Mouse (Mus musculus): ENCODE data around the gene Fam129b. TPM values are rescaled to one million over a fixed set of nuclear protein-coding genes. Genes with fewer than 3 reads are reported as not detected.

The Fam129b gene
- total and polyA plus RNA-seq, 2 experiments from 2014 or later: 23.5 to 52.7 TPM

DNA sequence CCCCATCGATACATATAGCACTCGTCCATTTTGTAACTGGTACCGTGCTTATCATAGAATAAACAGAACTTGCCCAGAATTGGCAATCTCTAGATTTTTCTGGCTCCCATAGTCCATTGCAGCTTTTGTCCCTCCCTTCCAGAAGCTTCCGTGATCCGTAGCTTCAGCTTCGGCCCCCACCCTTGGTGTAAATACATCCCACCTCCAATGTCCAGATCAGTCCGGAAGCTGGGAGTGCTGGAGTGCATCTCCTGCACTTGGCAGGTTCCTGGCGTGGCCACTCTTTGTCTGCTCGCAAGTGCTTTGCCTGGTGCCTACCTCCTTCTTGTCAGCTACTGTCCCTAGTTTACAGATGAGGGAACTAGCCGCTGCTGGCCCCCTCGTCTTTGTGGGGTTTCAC lies 32.9 kb downstream of the Fam129b start:
- Histone ChIP-seq H3K4me2 (ENCODE audit: low read depth, low read length) (no peak overlapping the region), H3K9me3 (ENCODE audit: low read length) (no peaks in the 10 kb centered on the region), H3K9ac (replicated peaks; ENCODE audit: low read length) (0 out of 2 replicates have a peak overlapping the region, but pooled peaks have one; percentile 10), H3K27ac (peak overlapping the region; percentile 71), H3K4me3 (ENCODE audit: low read length) (no peak overlapping the region), H3K27me3 (ENCODE audit: insufficient read depth, low read length) (no peaks in the 10 kb centered on the region), H3K4me1 (ENCODE audit: insufficient read depth, low read length) (peaks cover 12% of the 10 kb centered on the region), H3K36me3 (ENCODE audit: insufficient read depth, low read length) (peaks cover 15% of the 10 kb centered on the region)
- DNase-seq (ENCODE audit: low spot score): peak; percentile 20
- WGBS: 21% methylated on average over 11 of the region's 11 CpGs
- TF ChIP-seq CTCF (IDR thresholded peaks at IDR 0.05; ENCODE audit: low read depth): no peak
- no peak for ATAC-seq

DNA sequence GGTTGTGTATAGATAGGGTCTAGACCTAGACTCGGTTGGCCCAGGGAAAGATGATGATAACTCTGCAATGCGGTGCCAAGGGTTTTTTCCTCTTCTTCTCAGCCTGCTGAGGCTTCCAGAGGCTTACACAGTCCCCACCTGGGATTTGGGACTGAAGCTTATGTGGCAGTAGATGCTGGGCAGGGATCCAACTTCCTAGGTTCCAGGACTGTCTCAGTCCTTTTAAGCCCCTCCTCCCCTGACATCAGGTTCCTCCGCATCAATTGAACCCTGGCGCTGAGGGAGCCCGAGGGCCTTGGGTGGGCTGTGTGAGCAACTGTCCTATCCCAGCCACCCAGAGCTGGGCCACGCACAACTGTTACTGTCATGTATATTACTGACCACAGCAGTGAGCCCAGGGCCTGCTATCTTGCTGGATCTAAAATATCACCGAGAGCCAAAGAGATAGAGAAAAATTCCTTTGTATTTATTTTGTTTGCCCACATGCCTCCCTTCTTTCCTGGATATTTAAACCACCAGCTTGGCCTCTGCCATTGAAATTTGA lies 35.8 kb downstream of the Fam129b start:
- no peak for TF ChIP-seq CTCF (IDR thresholded peaks at IDR 0.05; ENCODE audit: low read depth)
- Histone ChIP-seq H3K9me3 (ENCODE audit: low read length) (no peaks in the 10 kb centered on the region), H3K27me3 (ENCODE audit: insufficient read depth, low read length) (no peaks in the 10 kb centered on the region), H3K9ac (replicated peaks; ENCODE audit: low read length) (no peak overlapping the region), H3K4me2 (ENCODE audit: low read depth, low read length) (no peak overlapping the region), H3K4me3 (ENCODE audit: low read length) (no peak overlapping the region), H3K4me1 (ENCODE audit: insufficient read depth, low read length) (peaks cover 12% of the 10 kb centered on the region), H3K27ac (no peak overlapping the region), H3K36me3 (ENCODE audit: insufficient read depth, low read length) (peaks cover 15% of the 10 kb centered on the region)
- DNase-seq (ENCODE audit: low spot score) (peak; percentile 23), ATAC-seq (no peak)
- WGBS: 78% methylated on average over 7 of the region's 7 CpGs

DNA sequence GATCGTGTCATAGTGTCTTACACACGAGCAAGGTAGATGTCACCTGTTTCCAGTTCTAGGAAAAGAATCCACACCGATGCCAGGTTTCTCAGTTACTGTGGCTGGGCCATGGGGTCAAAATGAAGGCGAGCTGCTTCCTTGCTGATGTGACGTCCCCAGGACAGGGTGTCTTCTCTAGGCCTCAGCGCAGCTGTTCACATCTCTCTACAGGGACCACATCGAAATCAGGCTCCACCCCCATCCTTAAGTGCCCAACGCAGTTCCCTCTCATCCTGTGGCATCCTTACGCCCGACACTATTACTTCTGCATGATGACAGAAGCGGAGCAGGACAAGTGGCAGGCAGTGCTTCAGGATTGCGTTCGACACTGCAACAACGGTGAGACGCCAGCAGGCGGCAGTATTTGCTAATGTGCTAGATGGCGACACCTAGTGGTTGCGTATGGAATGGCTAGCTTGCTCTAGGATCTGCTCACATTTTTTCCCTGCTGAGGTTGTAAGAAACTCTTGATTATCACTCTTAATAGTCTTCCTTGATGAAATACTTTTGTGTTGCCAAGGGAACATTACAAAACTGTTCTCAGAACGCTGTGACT lies 36.4 kb downstream of the Fam129b start:
- no peak overlapping the region for H3K4me3 ChIP-seq (ENCODE audit: low read length)
- no peaks in the 10 kb centered on the region for H3K9me3 ChIP-seq (ENCODE audit: low read length)
- H3K4me2 ChIP-seq (ENCODE audit: low read depth, low read length): no peak overlapping the region
- 29% methylated on average over 19 of the region's 19 CpGs for WGBS
- no peaks in the 10 kb centered on the region for H3K27me3 ChIP-seq (ENCODE audit: insufficient read depth, low read length)
- DNase-seq (ENCODE audit: low spot score) (peak; percentile 96), ATAC-seq (peak; percentile 36)
- H3K36me3 ChIP-seq (ENCODE audit: insufficient read depth, low read length): peaks cover 15% of the 10 kb centered on the region
- no peak overlapping the region for H3K27ac ChIP-seq
- H3K9ac ChIP-seq (replicated peaks; ENCODE audit: low read length): no peak overlapping the region
- peak; percentile 100 for TF ChIP-seq CTCF (IDR thresholded peaks at IDR 0.05; ENCODE audit: low read depth)
- peaks cover 12% of the 10 kb centered on the region for H3K4me1 ChIP-seq (ENCODE audit: insufficient read depth, low read length)

DNA sequence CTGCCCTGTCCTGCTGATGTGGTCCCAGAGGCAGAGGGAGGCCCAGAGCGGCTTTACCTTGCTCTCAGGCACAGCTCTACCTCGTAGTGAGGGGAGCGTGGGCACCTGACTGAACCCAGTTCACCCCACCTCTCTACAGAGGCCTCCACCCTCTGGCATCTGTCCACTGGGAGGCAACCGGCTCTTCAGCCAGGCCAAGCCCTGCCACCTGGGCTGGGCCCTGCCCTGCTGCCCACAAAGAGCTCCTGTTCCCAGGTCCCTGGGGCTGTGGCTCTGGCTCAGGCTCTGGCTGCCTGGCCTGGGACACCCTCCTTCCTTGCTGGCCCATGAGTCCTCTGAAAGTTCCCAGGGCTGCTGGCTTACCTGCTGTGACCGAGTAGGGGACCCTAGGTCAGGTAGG lies 38.4 kb downstream of the Fam129b start:
- 58% methylated on average over 5 of the region's 5 CpGs for WGBS
- H3K4me1 ChIP-seq (ENCODE audit: insufficient read depth, low read length): no peaks in the 10 kb centered on the region
- no peak overlapping the region for H3K4me3 ChIP-seq (ENCODE audit: low read length)
- H3K9me3 ChIP-seq (ENCODE audit: low read length): no peaks in the 10 kb centered on the region
- H3K27ac ChIP-seq: peak overlapping the region; percentile 82
- ATAC-seq (peak; percentile 8; the same call in 1 of the 2 replicates), DNase-seq (ENCODE audit: low spot score) (no peak)
- no peak for TF ChIP-seq CTCF (IDR thresholded peaks at IDR 0.05; ENCODE audit: low read depth)
- no peak overlapping the region for H3K4me2 ChIP-seq (ENCODE audit: low read depth, low read length)
- H3K36me3 ChIP-seq (ENCODE audit: insufficient read depth, low read length): peaks cover 21% of the 10 kb centered on the region
- H3K27me3 ChIP-seq (ENCODE audit: insufficient read depth, low read length): no peaks in the 10 kb centered on the region
- H3K9ac ChIP-seq (replicated peaks; ENCODE audit: low read length): 0 out of 2 replicates have a peak overlapping the region, but pooled peaks have one; percentile 3

DNA sequence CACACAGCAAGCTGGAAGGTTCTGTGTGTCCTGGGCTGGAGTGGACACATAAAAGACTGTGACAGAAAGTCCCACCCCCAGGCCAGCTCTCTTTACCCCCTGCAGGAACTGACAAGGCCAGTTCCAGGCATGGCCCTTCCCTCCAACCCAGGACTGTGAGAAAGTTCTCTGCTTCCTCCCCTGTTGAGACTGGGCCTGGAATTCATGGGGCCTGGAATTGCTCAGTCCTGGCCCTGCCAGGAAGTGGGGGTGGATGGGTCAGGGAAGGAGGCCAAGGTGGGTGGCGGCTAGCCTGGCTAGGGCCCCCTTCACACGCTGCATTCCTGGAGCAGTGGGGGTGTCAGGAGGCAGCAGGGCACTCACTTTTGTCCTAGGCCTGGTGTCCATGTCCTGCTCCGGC lies 39.0 kb downstream of the Fam129b start:
- no peaks in the 10 kb centered on the region for H3K9me3 ChIP-seq (ENCODE audit: low read length)
- H3K4me3 ChIP-seq (ENCODE audit: low read length): no peak overlapping the region
- H3K4me2 ChIP-seq (ENCODE audit: low read depth, low read length): no peak overlapping the region
- H3K36me3 ChIP-seq (ENCODE audit: insufficient read depth, low read length): peaks cover 27% of the 10 kb centered on the region
- H3K9ac ChIP-seq (replicated peaks; ENCODE audit: low read length): no peak overlapping the region
- H3K27me3 ChIP-seq (ENCODE audit: insufficient read depth, low read length): no peaks in the 10 kb centered on the region
- no peak for TF ChIP-seq CTCF (IDR thresholded peaks at IDR 0.05; ENCODE audit: low read depth)
- ATAC-seq: peak; percentile 80
- peak overlapping the region; percentile 82; the same call in 1 of the 2 replicates for H3K27ac ChIP-seq
- DNase-seq (ENCODE audit: low spot score): peak; percentile 71
- H3K4me1 ChIP-seq (ENCODE audit: insufficient read depth, low read length): no peaks in the 10 kb centered on the region
- WGBS: 33% methylated on average over 3 of the region's 3 CpGs

DNA sequence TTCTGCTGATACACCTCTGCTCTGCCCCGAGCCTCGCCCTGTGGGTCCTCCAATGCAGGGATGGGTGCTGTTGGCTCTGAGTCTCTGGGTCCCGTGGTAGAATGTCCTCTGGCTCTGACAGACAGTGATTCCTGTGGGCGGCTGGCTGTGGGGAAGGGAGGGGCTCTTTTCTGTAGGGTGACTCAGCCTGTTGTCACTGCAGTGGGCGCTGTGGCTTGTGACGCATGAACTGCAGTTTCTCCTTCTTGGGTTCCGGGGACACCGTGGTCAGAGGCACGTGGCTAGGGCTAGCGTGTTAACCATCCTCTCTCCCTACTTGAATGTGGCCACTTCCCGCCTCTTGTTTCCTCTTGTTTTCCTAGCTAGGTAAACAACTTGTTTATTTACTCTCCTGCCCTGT lies 41.6 kb downstream of the Fam129b start:
- Histone ChIP-seq H3K9ac (replicated peaks; ENCODE audit: low read length) (no peak overlapping the region), H3K27ac (no peak overlapping the region), H3K4me2 (ENCODE audit: low read depth, low read length) (no peak overlapping the region), H3K4me1 (ENCODE audit: insufficient read depth, low read length) (no peaks in the 10 kb centered on the region), H3K9me3 (ENCODE audit: low read length) (no peaks in the 10 kb centered on the region), H3K36me3 (ENCODE audit: insufficient read depth, low read length) (peaks cover 31% of the 10 kb centered on the region), H3K4me3 (ENCODE audit: low read length) (no peak overlapping the region), H3K27me3 (ENCODE audit: insufficient read depth, low read length) (no peaks in the 10 kb centered on the region)
- DNase-seq (ENCODE audit: low spot score) (no peak), ATAC-seq (no peak)
- 76% methylated on average over 11 of the region's 11 CpGs for WGBS
- TF ChIP-seq CTCF (IDR thresholded peaks at IDR 0.05; ENCODE audit: low read depth): no peak

DNA sequence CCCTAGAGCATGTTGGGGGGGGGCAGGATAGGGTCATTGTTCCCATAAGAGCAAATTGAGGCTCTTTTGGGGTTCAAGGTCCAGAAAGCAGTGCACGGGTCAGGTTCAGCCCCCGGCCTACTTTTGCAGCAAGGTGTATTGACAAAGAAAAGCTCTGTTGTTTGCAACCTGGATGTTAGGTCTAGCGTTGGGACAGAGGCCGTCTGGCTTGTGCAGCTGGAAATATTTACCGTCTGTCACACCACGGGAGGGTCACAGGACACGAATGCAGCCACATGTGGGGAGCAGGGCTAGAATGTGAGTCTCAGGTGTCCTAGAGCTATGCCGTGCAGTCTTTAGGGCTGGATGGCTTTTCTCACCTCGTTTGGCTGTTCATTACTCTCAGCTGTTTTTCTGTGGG lies 42.5 kb downstream of the Fam129b start:
- ATAC-seq: no peak

More for the DNA sequence above, 42.5 kb downstream of the Fam129b start:
- Histone ChIP-seq H3K9ac (replicated peaks; ENCODE audit: low read length) (no peak overlapping the region), H3K9me3 (ENCODE audit: low read length) (no peaks in the 10 kb centered on the region), H3K4me2 (ENCODE audit: low read depth, low read length) (no peak overlapping the region), H3K4me3 (ENCODE audit: low read length) (no peak overlapping the region), H3K27ac (no peak overlapping the region), H3K27me3 (ENCODE audit: insufficient read depth, low read length) (no peaks in the 10 kb centered on the region), H3K36me3 (ENCODE audit: insufficient read depth, low read length) (peaks cover 39% of the 10 kb centered on the region), H3K4me1 (ENCODE audit: insufficient read depth, low read length) (no peaks in the 10 kb centered on the region)
- TF ChIP-seq CTCF (IDR thresholded peaks at IDR 0.05; ENCODE audit: low read depth): no peak
- 77% methylated on average over 9 of the region's 9 CpGs for WGBS
- no peak for DNase-seq (ENCODE audit: low spot score)

Data from hindbrain, postnatal 0 days (tissue).